Mouse (Mus musculus) gastrocnemius, adult 18-20 months (tissue): ENCODE measurements around the gene Vangl1. TPM values are rescaled to one million over a fixed set of nuclear protein-coding genes. Genes with fewer than 3 reads are reported as not detected.
A peak's percentile ranks its signal among the peaks of the same experiment; 100 is the strongest.

ENCODE experiments used
- DNase-seq: peaks from one replicate; pipeline ENCODE4 v3.0.0; 2021; ENCODE audit warnings: low spot score
- total RNA-seq, 2 experiments: library from RNA; stranded (reverse); gene quantifications; 2 replicates each; pipeline ENCODE4 v1.2.3; 2021

The Vangl1 gene
- total RNA-seq, 2 experiments from 2014 or later = 2.2 to 2.4 TPM

- DNase-seq = no peak
Measured at GRCm38 (mm10) chr3:102199226-102199625, 5.3 kb downstream of the Vangl1 start.

DNA sequence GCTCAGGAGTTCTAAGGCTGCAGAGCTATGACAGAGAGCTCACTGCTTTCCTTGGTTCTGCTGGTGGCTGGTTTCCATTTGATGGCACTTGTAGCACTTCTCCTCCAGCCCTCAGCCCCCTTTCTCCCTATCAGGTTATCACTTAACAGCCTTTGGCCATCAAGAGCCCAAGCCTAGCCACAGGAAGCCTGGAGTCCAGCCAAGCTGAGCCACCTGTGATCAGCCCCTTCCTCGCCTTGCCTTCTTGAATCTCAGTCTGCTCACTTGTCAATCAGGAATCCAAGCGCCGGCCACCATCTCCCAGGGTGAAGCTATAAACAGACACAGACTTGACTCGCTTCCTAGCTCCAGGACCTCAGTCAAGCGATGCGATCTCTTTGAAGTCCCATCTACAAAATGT lies 6.0 kb downstream of the Vangl1 start:
- DNase-seq = no peak

DNA sequence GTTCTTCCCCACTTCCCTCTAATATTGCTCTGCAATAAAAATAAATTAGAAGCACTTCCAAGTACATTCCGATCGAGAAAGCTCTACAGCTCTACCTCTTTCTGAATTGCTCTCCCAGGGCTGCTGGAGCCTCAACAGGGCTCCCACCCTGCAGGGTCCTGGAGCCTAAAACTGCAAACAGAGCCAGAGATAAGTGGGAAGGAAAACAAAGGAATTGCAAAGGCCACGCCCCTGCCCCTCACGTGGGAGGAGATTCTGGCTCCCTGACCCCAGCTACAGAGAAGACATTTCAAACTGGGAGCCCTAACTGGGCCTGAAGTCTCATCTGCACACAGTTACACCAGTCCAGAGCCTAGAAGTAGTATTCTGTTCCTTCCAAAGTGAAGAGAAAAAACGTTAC lies 6.7 kb downstream of the Vangl1 start:
- peak; percentile 18 for DNase-seq

DNA sequence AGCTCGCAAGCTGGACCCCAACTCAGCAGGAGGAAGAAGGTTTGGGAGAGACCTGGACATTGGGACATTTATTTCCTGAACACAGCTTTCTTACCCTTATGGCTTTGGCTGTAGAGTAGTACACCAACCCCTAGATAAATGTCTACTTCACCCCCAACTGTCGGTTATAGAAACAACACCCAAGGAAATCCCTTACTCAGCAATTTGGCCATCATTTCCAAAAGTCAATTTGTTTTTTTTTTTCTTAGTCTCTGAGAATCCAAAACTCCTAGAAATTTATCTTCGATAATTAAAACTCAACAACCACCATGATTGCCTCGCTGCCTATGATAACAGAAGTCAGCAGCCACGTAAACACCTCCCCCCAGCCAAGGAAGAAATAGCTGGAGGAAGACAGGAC lies 7.3 kb downstream of the Vangl1 start:
- DNase-seq = no peak

GRCm38 (mm10) chr3:102196166-102196565 lies 8.3 kb downstream of the Vangl1 start:
- DNase-seq = no peak

- DNase-seq = no peak
Measured at GRCm38 (mm10) chr3:102195762-102196161, 8.7 kb downstream of the Vangl1 start.

GRCm38 (mm10) chr3:102194291-102195051 lies 10.0 kb downstream of the Vangl1 start:
- peak; percentile 45 for DNase-seq

DNA sequence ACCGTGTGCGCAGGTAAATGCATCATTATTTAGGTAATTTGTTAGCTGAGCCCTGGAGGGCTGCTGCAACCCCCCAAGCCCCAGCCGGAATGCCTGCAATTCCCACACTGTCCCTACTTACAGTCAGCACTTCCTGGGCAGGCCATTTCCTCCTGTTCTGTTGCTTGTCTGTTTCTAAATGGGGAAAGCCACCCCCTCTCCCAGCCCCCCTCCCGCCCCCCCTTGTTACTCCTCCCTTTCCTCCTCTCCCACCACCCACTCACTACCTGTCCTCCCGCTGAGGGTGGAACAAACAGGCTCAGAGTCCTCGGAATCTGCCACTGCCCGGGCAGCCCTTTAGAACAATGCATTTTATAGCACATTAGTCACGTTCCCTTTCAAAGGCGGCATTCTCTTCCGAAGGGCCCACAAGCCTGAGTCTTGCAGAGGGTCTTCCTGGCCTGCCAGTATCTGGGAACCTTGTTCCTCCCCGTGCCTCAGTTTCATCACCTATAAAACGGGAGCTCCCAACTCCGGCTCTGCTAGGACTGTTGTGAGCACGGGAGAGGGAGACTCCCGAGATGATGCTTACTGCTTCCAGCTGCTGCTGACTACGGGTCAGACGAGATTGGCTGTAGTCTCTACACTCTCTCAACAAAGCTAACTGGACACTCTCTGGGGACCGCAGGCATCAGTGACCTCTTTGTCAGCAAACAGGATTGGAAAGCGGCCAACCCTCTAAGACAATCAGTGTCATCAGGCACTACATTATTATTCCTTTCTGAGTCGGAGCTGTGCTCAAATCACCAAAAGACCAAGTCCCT lies 10.8 kb downstream of the Vangl1 start:
- DNase-seq = peak; percentile 30

DNA sequence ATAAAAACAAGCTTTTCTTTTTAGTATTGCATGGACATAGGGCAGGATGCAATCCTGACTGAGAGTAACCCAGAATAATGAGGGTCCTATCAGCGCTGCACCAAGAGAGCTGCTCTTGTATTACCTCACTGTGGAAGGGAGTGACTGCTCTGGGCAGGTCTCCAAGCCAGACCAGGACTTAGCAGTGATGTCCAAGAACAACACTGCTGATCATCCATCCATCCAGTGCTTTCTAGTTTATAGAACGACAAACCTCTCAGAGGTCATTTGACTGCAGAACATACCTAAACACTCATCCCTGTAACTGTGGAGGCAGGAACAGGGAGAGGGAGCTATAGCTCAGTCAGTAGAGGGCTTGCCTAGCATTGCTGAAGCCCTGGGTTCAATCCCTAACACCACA lies 11.9 kb downstream of the Vangl1 start:
- peak; percentile 34 for DNase-seq

DNA sequence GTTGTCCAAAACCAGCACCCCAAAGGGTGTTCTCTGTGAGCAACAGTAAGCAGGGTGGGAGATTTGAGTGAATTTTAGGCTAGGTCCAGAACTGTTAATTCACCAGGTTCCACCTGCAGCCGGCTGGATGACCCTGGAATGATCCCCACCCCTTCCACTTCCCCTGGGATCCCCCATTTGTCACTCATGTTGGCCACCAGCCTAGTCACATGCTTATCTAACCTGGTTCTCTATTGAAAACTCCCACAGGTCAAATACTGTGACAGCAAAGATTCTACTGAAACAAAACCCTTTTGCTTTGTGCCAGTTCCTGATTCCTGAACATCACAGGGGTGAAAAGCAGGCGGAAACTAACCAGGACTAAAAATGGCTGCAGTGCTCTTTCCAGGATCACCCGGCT lies 12.9 kb downstream of the Vangl1 start:
- no peak for DNase-seq

DNA sequence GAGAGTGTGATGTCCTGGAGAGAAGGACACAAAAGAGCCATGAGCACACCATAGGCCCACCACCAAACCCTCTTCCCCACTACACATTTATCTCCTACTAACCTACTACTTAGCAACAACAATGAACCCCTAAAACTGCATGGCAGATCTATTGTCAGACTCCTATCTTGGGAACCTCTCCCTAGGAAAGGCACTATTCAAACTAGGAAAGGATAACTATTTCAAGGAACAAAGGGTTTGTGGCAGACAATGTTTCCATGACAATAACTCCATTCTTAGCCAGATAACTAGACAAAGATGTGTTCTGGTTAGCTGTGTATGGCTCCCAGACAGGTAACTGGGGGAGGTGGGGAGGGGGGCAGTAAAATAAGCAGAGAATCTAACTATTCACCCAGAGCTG lies 13.9 kb downstream of the Vangl1 start:
- no peak for DNase-seq

- DNase-seq = no peak
Measured at GRCm38 (mm10) chr3:102190015-102190414, 14.5 kb downstream of the Vangl1 start.

DNA sequence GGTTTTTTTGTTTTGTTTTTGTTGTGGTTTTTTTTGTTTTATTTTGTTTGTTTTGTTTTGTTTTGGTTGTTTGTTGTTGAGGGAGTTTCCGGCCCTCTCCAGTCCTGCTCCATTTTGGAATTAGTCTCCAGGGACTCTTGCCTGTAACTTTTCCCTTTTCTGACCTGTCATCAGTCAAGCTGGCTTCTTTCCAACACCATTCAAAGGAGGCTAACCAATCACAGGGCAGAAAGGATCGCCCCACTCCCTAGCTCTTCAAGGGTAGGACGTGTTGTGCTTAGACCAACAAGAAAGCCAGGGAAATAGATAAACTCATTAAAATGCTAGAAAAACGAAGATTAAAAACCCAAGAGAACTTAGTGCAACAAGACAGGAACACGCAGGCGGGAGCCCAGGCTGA lies 15.5 kb downstream of the Vangl1 start:
- no peak for DNase-seq

DNA sequence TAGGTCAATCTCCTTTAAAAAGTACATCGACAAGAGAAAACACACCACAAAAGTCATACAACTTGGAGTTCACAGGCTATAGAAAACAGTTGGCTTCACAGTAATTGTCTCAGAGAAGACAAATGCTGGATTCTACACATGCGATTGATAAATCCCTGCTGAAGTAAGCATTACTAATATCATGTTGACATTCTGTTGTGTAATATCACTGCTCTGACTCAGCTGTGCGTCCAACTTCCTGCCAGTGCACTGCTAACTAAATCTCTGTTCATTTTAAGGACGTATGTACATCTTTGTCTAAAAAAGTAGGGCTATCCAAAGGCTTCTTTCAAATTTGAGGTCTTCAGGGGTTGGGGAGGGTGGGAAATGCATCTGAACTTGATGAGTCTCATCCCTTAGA lies 17.1 kb downstream of the Vangl1 start:
- DNase-seq = no peak

DNA sequence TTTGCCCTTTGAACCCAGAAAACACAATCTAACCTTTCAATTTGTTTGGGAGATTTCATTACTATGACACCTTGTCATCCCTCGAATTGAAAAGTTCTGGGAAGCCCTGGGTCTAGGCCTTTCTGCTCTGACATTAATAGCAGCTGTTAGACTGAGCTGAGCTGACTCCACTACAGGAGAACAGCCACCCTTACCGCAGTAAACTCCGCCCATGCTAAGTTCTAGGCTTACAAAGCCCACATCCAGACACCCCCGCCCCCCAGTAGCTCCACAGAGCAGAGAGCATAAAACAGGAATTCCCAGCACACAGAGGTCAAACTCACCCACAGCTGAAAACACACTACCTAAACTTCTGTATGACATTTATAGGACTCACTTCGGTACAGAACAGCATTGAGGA lies 19.8 kb downstream of the Vangl1 start:
- DNase-seq = no peak

GRCm38 (mm10) chr3:102182601-102183000 lies 21.9 kb downstream of the Vangl1 start:
- DNase-seq = no peak

GRCm38 (mm10) chr3:102181191-102181590 lies 23.3 kb downstream of the Vangl1 start:
- DNase-seq = no peak

GRCm38 (mm10) chr3:102180746-102181145 lies 23.7 kb downstream of the Vangl1 start:
- no peak for DNase-seq

- no peak for DNase-seq
Measured at GRCm38 (mm10) chr3:102179869-102180268, 24.6 kb downstream of the Vangl1 start.

DNA sequence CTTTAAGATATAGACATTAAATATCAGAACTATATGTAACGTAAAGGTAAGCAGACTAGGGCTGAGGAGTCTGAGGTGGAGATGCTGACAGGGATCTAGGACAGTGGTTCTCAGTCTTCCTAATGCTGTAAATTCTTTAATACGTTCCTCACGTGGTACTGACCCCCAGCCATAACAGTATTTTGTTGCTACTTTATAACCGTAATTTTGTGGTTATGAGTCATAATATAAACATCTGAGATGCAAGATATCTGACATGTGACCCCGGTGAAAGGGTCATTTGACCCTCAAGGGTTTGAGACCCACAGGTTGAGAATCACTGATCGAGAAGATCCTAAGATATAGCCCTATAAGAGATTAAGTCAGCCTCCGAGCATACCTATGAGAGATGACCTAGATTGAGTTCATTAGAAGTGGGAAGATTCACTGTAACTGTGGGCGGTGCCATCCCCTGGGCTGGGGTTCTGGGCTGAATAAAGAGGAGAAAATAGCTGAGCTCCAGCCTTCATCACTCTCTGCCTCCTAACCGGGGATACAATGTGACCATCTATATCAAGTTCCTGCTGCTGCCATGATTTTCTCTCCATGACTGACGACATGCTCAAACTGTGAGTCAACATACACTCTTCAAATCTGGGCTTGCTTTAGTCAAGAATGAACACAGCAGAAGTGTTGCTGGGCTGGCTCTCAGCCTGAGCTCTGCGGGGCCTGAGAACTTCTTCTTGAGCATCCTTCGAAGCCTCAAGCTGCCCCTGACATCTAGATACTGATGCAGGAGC lies 26.5 kb downstream of the Vangl1 start:
- DNase-seq = no peak

- no peak for DNase-seq
Measured at GRCm38 (mm10) chr3:102176116-102176515, 28.4 kb downstream of the Vangl1 start.

DNA sequence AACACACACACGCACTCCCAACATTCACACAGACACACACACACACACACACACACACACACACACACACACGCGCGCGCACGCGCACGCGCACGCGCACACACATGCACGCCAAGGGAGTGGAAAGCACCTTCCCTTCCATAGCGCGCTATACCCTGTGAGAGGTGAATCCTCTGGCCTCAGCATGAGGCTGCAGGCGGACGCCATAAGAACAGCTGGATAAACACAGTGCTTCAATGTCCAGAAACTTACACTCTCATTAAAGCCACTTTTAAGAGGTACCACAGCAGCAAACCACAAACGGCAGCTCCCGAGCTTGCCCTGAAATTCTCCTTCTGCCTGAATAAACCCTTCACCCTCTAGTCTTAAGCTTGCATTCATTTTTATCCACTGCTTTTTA lies 28.8 kb downstream of the Vangl1 start:
- no peak for DNase-seq
